Mouse (Mus musculus) small intestine, adult 10 weeks (tissue): Measurements from ENCODE around the gene Tmem45a2. TPM values are rescaled to one million over a fixed set of nuclear protein-coding genes. Genes with fewer than 3 reads are reported as not detected.

ENCODE experiments used
- polyA plus RNA-seq: library from polyadenylated mRNA; stranded (reverse); fragments of 350-450 nt; fragmentation: Illumina TruSeq; extraction: RNeasy Lipid Tissue Mini Kit (QIAGEN cat#74804); gene quantifications from one replicate; pipeline ENCODE4 v1.2.3, GENCODE M21; 2014; ENCODE audit warnings: low replicate concordance

Tmem45a2 gene
- polyA plus RNA-seq, result not detected

DNA sequence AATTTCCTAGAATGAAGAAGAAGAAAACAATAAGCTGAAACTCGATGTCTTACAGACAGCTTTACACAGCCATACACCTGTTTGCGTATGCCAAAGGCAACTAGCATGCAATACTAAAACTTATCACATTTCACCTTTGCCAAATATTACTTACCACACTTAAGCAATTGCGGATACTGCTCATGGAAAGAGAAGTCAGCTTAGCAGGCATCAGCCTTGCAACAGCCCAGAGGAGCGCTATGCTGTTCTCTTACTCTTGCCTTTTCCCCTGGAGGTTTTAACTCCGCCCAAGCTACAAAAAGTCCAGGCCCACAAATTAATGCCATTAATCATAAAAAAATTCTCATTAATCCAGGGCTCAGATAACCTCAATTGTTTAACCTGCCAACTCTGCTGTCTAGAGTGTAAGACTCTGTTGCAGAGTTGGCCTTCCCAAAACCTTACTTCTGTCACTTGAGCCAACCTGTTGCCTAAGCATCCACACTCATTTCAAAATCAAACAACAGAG lies at the start of gene Tmem45a2:
Gene Tmem45a2 (minus strand): TSS at position 241 of the 508 bp plus-strand sequence.

Other genes starting within 250 kb of the Tmem45a2 start
- 1.6 TPM for gene Tmem45a, start 185.2 kb downstream of the Tmem45a2 start, polyA plus RNA-seq
- not detected for gene Lnp1, start 143.3 kb downstream of the Tmem45a2 start, polyA plus RNA-seq
- gene Tomm70a, start 50.3 kb upstream of the Tmem45a2 start, polyA plus RNA-seq, result 235 TPM
- 59.2 TPM for gene Nit2, start 96.0 kb upstream of the Tmem45a2 start, polyA plus RNA-seq
- gene Tbc1d23, start 160.1 kb upstream of the Tmem45a2 start, polyA plus RNA-seq, result 102 TPM
- gene Tmem30c, start 221.5 kb upstream of the Tmem45a2 start, polyA plus RNA-seq, result not detected